Mouse (Mus musculus) forebrain, embryonic 12.5 days (tissue): Measurements from ENCODE around the gene Zbtb22. TPM values are rescaled to one million over a fixed set of nuclear protein-coding genes. Genes with fewer than 3 reads are reported as not detected.
A peak's percentile ranks its signal among the peaks of the same experiment; 100 is the strongest.
"Not testable (repeated sequence)": the region's sequence is repeated elsewhere in the genome, so short reads cannot be mapped to it uniquely, and the experiment has no call there.

ENCODE experiments used
- ATAC-seq: fragments of 200-750 bp; cut with Nextera tagmentation; 2 replicates; pipeline ENCODE4 v1.8.0; 2017; ENCODE audit warnings: moderate TSS enrichment; ENCODE audit not compliant: low FRiP score
- H3K27ac ChIP-seq: fragments of 300-500 bp; sonication (generic); 2 replicates; pipeline ENCODE4 v1.5.1; 2016; ENCODE audit warnings: mild to moderate bottlenecking
- H3K27me3 ChIP-seq: fragments of 300-500 bp; sonication (generic); 2 replicates; pipeline ENCODE4 v1.6.1; 2016; ENCODE audit warnings: mild to moderate bottlenecking
- H3K36me3 ChIP-seq: fragments of 300-500 bp; sonication (generic); replicated peaks from 2 replicates; pipeline ENCODE4 v1.6.1; 2016; ENCODE audit warnings: mild to moderate bottlenecking
- H3K4me1 ChIP-seq: fragments of 300-500 bp; sonication (generic); 2 replicates; pipeline ENCODE4 v1.6.1; 2016
- H3K4me2 ChIP-seq: fragments of 300-500 bp; sonication (generic); 2 replicates; pipeline ENCODE4 v1.6.1; 2016; ENCODE audit warnings: mild to moderate bottlenecking, moderate library complexity
- H3K4me3 ChIP-seq: fragments of 300-500 bp; sonication (generic); replicated peaks from 2 replicates; pipeline ENCODE4 v1.5.1; 2016; ENCODE audit warnings: mild to moderate bottlenecking
- H3K9ac ChIP-seq: fragments of 300-500 bp; sonication (generic); 2 replicates; pipeline ENCODE4 v1.6.1; 2016; ENCODE audit warnings: mild to moderate bottlenecking
- H3K9me3 ChIP-seq: fragments of 300-500 bp; sonication (generic); 2 replicates; pipeline ENCODE4 v1.6.1; 2016
- WGBS: fragments of 180-500 bp; shearing (Covaris S2); methylation state at CpG from one replicate; pipeline ENCODE4 v1.1.7; 2016; 5-methylcytosine and 5-hydroxymethylcytosine counted together
- polyA plus RNA-seq: library from polyadenylated mRNA; unstranded; fragments of >200 nt; fragmentation: Nextera tagmentation; extraction: Ambion mirVana; gene quantifications from 2 replicates; pipeline ENCODE4 v1.2.1, GENCODE M21; 2016

Zbtb22 gene
- polyA plus RNA-seq, 1 experiment from 2014 or later: 23.5 TPM

DNA sequence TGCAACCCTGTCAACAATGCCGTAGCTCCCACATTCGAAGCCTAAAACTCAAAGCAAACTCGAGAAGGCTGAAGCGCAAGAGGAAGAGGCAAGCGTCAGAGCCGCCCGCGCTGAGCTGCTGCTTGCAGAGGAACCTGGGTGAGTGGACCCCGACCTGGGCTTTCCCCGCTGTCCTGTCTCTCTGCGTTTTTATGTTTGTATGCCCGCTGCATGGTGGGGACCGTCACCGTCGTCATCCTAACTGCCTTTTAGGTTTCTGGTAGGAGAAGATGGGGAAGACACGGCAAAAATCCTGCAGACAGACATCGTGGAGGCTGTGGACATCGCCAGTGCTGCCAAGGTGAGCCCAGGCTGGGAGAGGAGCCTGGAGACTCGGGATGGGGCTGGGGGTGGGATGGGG, 25.7 kb downstream of the Zbtb22 start:
- H3K9me3 ChIP-seq: no peaks in the 10 kb centered on the region
- 67% methylated on average over 19 of the region's 19 CpGs for WGBS
- peaks cover 51% of the 10 kb centered on the region for H3K36me3 ChIP-seq
- H3K27ac ChIP-seq: no peak overlapping the region
- H3K9ac ChIP-seq: peak overlapping the region; percentile 81
- ATAC-seq: no peak
- no peaks in the 10 kb centered on the region for H3K27me3 ChIP-seq
- peak overlapping the region; percentile 87 for H3K4me3 ChIP-seq
- peaks cover 23% of the 10 kb centered on the region for H3K4me1 ChIP-seq
- peak overlapping the region; percentile 99 for H3K4me2 ChIP-seq

DNA sequence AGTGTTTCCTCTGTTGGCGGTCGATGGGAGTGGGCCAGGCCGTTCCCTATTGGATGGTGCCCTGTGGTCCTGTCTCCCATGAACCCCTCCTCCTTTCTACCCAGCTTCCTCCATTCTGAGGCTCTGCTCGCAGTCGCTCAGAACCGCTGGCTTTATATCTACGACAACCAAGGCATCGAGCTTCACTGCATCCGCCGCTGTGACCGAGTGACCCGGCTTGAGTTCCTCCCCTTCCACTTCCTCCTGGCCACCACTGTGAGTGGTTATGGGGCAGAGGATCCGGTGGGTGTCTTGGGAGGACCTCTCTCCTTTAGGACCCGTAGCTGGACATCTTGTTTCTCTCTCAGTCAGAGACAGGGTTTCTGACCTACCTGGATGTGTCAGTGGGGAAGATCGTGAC, 27.8 kb downstream of the Zbtb22 start:
- H3K27ac ChIP-seq: no peak overlapping the region
- H3K9me3 ChIP-seq: no peaks in the 10 kb centered on the region
- peaks cover 23% of the 10 kb centered on the region for H3K4me1 ChIP-seq
- H3K27me3 ChIP-seq: no peaks in the 10 kb centered on the region
- WGBS: 90% methylated on average over 15 of the region's 15 CpGs
- no peak overlapping the region for H3K4me3 ChIP-seq
- no peak for ATAC-seq
- H3K36me3 ChIP-seq: peaks cover 51% of the 10 kb centered on the region
- H3K4me2 ChIP-seq: no peak overlapping the region
- H3K9ac ChIP-seq: no peak overlapping the region

DNA sequence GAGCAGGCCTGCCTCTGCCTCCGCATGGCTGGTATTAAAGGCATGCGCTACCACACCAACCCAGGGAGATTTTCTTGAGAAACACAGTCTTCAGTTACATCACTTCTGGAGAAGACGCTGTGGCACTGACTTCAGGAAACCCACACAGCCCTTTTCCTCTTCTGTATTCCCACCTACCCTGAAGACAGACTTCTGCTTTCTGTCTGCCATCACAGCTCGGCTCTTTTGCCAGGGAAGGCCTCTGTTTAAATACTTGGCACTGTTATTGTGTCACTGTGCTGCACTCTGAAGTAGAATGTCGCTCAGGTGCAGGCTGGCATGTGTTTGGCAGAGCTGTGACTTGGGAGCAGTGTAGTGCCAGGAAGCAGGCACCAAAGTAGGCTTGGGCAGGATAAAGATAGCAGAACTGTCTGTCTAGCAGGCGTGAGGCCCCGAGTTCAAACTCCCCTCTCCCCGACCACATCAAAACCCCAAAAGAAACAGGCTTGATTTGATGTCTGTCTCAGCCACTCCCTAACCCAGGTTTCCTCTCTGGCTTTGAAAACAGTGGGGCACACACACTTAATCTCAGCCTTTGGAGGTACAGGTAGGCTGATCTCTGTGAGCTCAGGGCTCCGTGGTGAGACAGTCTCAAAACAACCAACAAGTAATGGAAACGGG, 31.9 kb downstream of the Zbtb22 start:
- Histone ChIP-seq H3K9ac (no peak overlapping the region), H3K27me3 (no peaks in the 10 kb centered on the region), H3K9me3 (no peaks in the 10 kb centered on the region), H3K36me3 (peaks cover 74% of the 10 kb centered on the region), H3K4me1 (peaks cover 37% of the 10 kb centered on the region), H3K4me3 (no peak overlapping the region), H3K27ac (no peak overlapping the region), H3K4me2 (no peak overlapping the region)
- no peak for ATAC-seq
- 92% methylated on average over 10 of the region's 10 CpGs for WGBS

DNA sequence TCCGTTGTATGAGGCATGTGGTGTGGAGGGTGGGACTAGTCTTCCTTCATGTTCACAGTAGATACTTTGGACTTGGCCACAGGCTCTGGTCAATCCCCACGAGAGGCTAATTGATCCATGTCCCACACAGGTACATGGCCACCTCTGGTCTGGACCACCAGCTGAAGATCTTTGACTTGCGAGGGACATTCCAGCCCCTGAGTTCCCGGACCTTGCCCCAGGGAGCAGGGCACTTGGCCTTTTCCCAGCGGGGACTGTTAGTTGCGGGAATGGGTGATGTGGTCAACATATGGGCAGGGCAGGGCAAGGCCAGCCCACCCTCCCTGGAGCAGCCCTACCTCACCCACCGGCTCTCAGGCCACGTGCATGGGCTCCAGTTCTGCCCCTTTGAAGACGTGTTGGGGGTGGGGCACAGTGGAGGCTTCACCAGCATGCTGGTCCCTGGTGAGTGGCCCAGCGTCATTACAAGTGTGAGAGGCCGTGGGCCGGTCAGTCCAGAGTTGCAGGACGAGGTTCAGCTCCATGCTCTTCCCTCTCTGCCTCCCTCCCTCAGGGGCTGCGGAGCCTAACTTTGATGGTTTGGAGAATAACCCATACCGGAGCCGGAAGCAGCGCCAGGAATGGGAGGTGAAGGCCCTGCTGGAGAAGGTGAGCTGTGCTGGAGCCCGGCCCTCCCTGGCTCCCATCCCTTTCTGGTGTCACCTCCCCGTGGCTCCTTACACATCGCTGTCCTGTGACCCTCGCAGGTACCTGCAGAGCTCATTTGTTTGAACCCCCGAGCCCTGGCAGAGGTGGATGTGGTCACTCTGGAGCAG, 32.6 kb downstream of the Zbtb22 start:
- ATAC-seq: no peak
- peaks cover 77% of the 10 kb centered on the region for H3K36me3 ChIP-seq
- H3K4me1 ChIP-seq: peaks cover 44% of the 10 kb centered on the region
- H3K27me3 ChIP-seq: no peaks in the 10 kb centered on the region
- H3K4me3 ChIP-seq: no peak overlapping the region
- WGBS: 91% methylated on average over 22 of the region's 22 CpGs
- H3K4me2 ChIP-seq: no peak overlapping the region
- H3K9ac ChIP-seq: no peak overlapping the region
- H3K27ac ChIP-seq: no peak overlapping the region
- no peaks in the 10 kb centered on the region for H3K9me3 ChIP-seq

DNA sequence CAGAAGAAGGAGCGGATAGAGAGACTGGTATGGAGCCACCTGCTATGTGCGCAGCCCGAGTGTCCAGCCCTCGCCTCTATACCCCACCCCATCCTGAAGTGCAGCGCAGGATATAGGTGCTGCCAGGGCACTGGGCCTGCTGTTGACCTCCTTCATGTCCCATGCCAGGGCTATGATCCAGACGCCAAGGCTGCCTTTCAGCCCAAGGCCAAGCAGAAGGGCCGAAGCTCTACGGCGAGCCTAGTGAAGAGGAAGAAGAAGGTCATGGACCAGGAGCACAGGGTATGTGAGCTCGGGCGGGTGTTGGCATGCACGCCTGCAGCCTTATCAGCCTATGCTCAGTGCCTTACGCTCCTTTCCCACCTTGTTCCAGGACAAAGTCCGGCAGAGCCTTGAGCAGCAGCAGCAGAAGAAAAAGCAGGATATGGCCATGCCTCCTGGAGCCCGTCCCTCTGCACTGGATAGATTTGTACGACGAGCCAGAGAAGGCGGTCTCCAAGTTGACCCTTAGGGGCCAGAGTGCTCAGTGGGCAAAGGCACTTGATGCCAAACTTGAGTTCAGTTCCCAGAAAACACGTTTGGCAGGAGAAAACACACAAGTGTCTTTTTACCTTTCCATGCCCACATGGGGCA, 33.3 kb downstream of the Zbtb22 start:
- H3K27ac ChIP-seq: no peak overlapping the region
- 90% methylated on average over 19 of the region's 19 CpGs for WGBS
- H3K4me3 ChIP-seq: no peak overlapping the region
- H3K4me1 ChIP-seq: peaks cover 51% of the 10 kb centered on the region
- H3K36me3 ChIP-seq: peaks cover 77% of the 10 kb centered on the region
- H3K9me3 ChIP-seq: no peaks in the 10 kb centered on the region
- no peak for ATAC-seq
- H3K27me3 ChIP-seq: no peaks in the 10 kb centered on the region
- H3K9ac ChIP-seq: no peak overlapping the region
- no peak overlapping the region for H3K4me2 ChIP-seq

DNA sequence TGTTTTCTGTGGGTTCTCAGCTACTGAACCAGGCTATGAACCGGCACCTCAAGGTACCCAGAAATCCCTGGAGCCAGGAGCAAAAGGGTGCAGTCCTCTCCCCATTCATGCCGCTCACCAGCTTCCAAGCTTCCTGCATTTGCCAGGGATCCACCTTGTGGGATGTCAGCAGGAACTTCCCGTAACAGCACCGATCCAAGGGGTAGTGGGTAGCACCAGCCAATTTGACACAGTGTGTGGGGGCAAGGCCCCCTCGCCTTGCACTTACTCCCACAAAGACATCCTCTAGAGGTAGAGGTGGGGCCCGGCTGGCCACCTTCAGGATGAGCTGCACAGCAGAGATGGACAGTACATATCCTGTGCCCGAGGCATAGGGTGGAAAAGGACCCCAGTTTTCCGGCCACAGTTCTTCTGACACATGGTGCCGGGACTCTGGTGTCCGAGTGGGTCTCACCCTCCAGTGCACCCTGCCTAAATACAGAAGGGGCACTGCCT, 34.5 kb downstream of the Zbtb22 start:
- Histone ChIP-seq H3K27ac (peak overlapping the region; percentile 8; the same call in 1 of the 2 replicates), H3K36me3 (peaks cover 68% of the 10 kb centered on the region), H3K9me3 (no peaks in the 10 kb centered on the region), H3K9ac (peak overlapping the region; percentile 68), H3K27me3 (no peaks in the 10 kb centered on the region), H3K4me2 (peak overlapping the region; percentile 77), H3K4me1 (peaks cover 60% of the 10 kb centered on the region), H3K4me3 (peak overlapping the region; percentile 48)
- ATAC-seq: no peak
- 76% methylated on average over 10 of the region's 10 CpGs for WGBS

DNA sequence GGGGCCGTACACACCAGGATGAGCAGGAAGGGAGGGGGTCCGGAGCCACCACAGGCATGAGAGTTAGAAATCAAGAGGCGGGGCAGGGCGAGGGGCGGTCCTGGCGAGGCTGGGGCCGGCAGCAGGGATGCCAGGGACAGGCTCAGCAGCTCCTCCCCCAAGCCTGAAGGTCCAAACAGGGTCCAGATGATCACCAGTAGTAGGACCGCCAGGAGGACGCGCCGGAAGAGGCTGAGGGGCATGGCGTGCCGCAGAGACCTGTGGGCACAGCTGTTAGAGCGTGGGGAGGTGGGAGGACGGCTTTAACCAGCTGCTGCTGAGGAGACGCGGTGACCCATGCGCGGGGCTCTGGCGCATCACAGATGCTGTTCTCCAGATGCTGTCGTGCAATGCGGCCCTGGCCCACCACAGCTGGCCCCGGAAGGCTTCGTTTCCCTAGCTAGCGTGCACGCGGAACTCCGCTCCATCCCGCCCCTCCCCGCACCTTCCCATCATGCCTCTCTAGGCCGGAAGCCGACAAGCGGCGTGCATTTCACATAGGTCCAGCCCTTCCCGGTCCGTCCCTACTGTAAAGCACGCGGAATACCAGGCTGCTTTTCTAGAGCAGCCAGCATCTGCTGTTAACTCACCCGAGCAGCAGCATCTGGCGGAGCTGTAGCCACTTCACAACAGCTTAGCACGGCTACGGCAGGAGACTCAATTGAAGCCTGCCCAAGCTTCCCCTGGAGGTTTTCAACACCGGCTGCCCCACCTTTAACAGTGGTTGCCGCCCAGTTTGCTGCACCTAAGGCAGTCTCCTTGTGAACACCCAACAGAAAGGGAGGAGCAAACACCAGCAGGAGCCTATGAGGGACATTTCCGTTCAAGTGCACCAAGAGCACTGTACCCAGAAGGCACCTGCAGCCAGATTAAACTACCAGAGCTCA, 35.6 kb downstream of the Zbtb22 start, which contains the start of gene B3galt4:
Gene B3galt4, minus strand, starts transcription at position 468 of the 926 bp plus-strand sequence.
- Histone ChIP-seq H3K4me2 (peak within 1 kb of the TSS; percentile 77), H3K4me3 (peak within 1 kb of the TSS; percentile 48), H3K9me3 (no peaks in the 10 kb centered on the region), H3K27me3 (no peaks in the 10 kb centered on the region), H3K36me3 (peaks cover 63% of the 10 kb centered on the region), H3K27ac (peak within 1 kb of the TSS; percentile 87), H3K9ac (peak within 1 kb of the TSS; percentile 68), H3K4me1 (peaks cover 60% of the 10 kb centered on the region)
- ATAC-seq: peak; percentile 73
- WGBS: 1% methylated on average over 45 of the region's 45 CpGs

DNA sequence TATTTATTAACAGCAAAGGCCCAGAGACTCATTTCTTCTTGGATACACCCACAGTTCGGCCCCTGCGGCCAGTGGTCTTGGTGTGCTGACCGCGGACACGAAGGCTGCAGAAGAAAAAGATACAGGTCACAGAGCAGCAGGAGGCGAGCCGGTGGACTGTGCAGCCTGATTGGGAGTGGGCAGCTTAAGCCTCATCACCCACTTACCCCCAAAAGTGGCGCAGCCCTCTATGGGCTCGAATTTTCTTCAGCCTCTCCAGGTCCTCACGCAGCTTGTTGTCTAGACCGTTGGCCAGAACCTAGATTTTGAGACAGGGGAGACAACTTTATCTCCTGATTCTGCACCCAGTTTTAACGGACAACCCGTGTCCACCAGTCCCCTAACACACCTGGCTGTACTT, 36.3 kb downstream of the Zbtb22 start:
- peaks cover 58% of the 10 kb centered on the region for H3K36me3 ChIP-seq
- peak overlapping the region; percentile 68 for H3K9ac ChIP-seq
- H3K4me3 ChIP-seq: peak overlapping the region; percentile 48; the same call in 1 of the 2 replicates
- peaks cover 66% of the 10 kb centered on the region for H3K4me1 ChIP-seq
- peak overlapping the region; percentile 87; the same call in 1 of the 2 replicates for H3K27ac ChIP-seq
- ATAC-seq, H3K9me3 ChIP-seq, H3K27me3 ChIP-seq: not testable (repeated sequence)
- H3K4me2 ChIP-seq: peak overlapping the region; percentile 77
- WGBS: 77% methylated on average over 13 of the region's 13 CpGs

DNA sequence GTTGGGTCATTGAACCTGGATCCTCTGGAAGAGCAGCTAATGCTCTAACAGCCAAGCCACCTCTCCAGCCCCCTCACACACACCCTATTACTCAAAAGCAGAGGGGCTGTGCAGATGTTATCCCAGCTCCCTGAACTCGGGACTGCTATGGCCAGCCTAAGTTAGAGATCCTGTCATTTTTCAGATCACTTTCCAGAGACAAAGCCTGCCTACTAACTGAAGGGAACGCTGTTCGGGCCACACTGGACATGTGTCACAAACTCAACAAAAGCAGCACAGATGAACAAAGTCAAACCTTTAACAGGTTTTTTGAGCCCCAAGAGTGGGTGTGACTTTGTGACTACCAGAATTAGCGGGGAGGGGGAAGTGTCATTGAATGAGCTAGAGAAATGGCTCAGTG, 37.2 kb downstream of the Zbtb22 start:
- 0 out of 2 replicates have a peak overlapping the region, but pooled peaks have one; percentile 98 for H3K4me2 ChIP-seq
- H3K27me3 ChIP-seq: no peaks in the 10 kb centered on the region
- peaks cover 54% of the 10 kb centered on the region for H3K36me3 ChIP-seq
- no peaks in the 10 kb centered on the region for H3K9me3 ChIP-seq
- no peak for ATAC-seq
- H3K4me3 ChIP-seq: peak overlapping the region; percentile 11; the same call in 1 of the 2 replicates
- H3K27ac ChIP-seq: 0 out of 2 replicates have a peak overlapping the region, but pooled peaks have one; percentile 26
- H3K4me1 ChIP-seq: peaks cover 66% of the 10 kb centered on the region
- peak overlapping the region; percentile 33 for H3K9ac ChIP-seq
- WGBS: 84% methylated on average over 4 of the region's 4 CpGs

DNA sequence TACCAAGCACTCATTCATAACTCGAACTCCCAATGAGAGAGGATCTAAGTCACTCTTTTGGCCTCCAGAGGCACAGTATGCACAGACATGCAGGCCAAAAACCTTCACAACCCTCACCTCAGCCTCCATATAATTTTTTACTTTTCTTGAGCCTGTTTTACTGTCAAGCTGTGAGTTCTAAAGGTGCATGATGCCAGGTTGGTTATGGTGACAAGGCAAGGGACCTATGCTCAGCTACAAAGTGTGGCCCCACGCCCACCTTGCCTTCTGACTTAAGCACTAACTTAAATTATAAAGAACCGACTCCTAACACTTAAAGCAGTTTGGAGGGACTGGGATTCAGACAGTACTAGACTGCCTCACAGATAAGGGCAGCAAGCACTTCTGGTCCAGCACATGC, 37.6 kb downstream of the Zbtb22 start:
- Histone ChIP-seq H3K4me1 (peaks cover 66% of the 10 kb centered on the region), H3K36me3 (peaks cover 54% of the 10 kb centered on the region), H3K9ac (peak overlapping the region; percentile 33; the same call in 1 of the 2 replicates), H3K27me3 (no peaks in the 10 kb centered on the region), H3K9me3 (no peaks in the 10 kb centered on the region), H3K4me2 (peak overlapping the region; percentile 98; the same call in 1 of the 2 replicates), H3K4me3 (peak overlapping the region; percentile 11; the same call in 1 of the 2 replicates), H3K27ac (0 out of 2 replicates have a peak overlapping the region, but pooled peaks have one; percentile 26)
- WGBS: 87% methylated on average over 3 of the region's 3 CpGs
- no peak for ATAC-seq

DNA sequence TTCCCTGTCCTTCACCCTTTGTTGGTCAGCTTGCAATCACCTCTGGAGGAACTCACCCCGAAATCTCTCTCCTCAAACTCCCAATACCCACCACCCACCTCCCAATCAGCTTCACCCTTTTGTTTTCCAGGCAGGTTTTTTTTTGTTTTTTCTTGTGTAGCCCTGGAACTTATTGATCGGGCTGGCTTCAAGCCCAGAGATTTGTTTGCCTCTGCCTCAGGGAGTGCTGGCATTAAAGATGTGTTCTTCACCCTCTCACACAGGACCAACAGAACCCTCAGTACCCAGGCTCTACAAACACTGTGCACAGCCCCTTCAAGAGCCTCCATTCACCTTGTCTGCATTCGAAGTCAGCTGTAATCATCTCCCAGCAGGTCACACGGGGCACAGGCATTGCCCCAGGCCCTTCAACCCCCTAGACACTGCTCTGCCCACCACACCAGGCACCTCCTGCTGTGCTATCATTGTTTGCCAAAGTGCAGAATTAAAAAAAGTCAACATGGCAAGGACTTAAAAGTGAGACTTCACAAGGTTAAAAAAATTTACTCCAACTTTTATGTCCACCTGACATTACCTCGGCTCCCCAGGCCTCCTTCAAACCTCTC, 38.4 kb downstream of the Zbtb22 start:
- ATAC-seq: no peak
- 39% methylated on average over 5 of the region's 5 CpGs for whole genome bisulfite sequencing
- H3K36me3 ChIP-seq: peaks cover 54% of the 10 kb centered on the region

More for the DNA sequence above, 38.4 kb downstream of the Zbtb22 start:
- Histone ChIP-seq H3K27ac (peak overlapping the region; percentile 89), H3K4me3 (peak overlapping the region; percentile 65), H3K4me1 (peaks cover 64% of the 10 kb centered on the region), H3K4me2 (peak overlapping the region; percentile 98), H3K27me3 (no peaks in the 10 kb centered on the region), H3K9me3 (no peaks in the 10 kb centered on the region), H3K9ac (peak overlapping the region; percentile 84)
